Mouse (Mus musculus) intestine, embryonic 16.5 days (tissue): ENCODE data around the gene Maats1. TPM values are rescaled to one million over a fixed set of nuclear protein-coding genes. Genes with fewer than 3 reads are reported as not detected.

Experiments used
- ATAC-seq: fragments of 200-750 bp; cut with Nextera tagmentation; 2 replicates; pipeline ENCODE4 v1.8.0; 2017; ENCODE audit warnings: moderate TSS enrichment, moderate library complexity
- H3K27ac ChIP-seq: fragments of 300-500 bp; sonication (generic); 2 replicates; pipeline ENCODE4 v1.5.1; 2014; ENCODE audit warnings: mild to moderate bottlenecking, low read length
- H3K27me3 ChIP-seq: fragments of 300-500 bp; sonication (generic); replicated peaks from 2 replicates; pipeline ENCODE4 v1.6.1; 2014; ENCODE audit warnings: low read length, control low read depth, mixed read lengths; ENCODE audit not compliant: control insufficient read depth, insufficient read depth
- H3K36me3 ChIP-seq: fragments of 300-500 bp; sonication (generic); 2 replicates; pipeline ENCODE4 v1.6.1; 2014; ENCODE audit warnings: low read length, control low read depth; ENCODE audit not compliant: control insufficient read depth, insufficient read depth
- H3K4me1 ChIP-seq: fragments of 300-500 bp; sonication (generic); 2 replicates; pipeline ENCODE4 v1.6.1; 2014; ENCODE audit warnings: low read length, control low read depth, mixed read lengths; ENCODE audit not compliant: control insufficient read depth, insufficient read depth
- H3K4me2 ChIP-seq: fragments of 300-500 bp; sonication (generic); 2 replicates; pipeline ENCODE4 v1.6.1; 2014; ENCODE audit warnings: low read depth, low read length, control low read depth
- H3K4me3 ChIP-seq: fragments of 300-500 bp; sonication (generic); 2 replicates; pipeline ENCODE4 v1.5.1; 2014; ENCODE audit warnings: mild to moderate bottlenecking, low read length
- H3K9ac ChIP-seq: fragments of 300-500 bp; sonication (generic); 2 replicates; pipeline ENCODE4 v1.6.1; 2014; ENCODE audit warnings: low read depth, low read length
- H3K9me3 ChIP-seq: fragments of 300-500 bp; sonication (generic); 2 replicates; pipeline ENCODE4 v1.6.1; 2016; ENCODE audit warnings: low read length, control low read depth; ENCODE audit not compliant: control insufficient read depth
- WGBS: fragments of 180-500 bp; shearing (Covaris S2); extraction: QIAGEN DNeasy Blood & Tissue Kit; methylation state at CpG from one replicate; pipeline ENCODE4 v1.1.7; 2014; 5-methylcytosine and 5-hydroxymethylcytosine counted together
- polyA plus RNA-seq: library from polyadenylated mRNA; unstranded; fragments of >200 nt; fragmentation: Nextera tagmentation; extraction: Ambion mirVana; gene quantifications from 2 replicates; pipeline ENCODE4 v1.2.1, GENCODE M21; 2015

The Maats1 gene
- polyA plus RNA-seq, 1 experiment from 2014 or later = 0.18 TPM

DNA sequence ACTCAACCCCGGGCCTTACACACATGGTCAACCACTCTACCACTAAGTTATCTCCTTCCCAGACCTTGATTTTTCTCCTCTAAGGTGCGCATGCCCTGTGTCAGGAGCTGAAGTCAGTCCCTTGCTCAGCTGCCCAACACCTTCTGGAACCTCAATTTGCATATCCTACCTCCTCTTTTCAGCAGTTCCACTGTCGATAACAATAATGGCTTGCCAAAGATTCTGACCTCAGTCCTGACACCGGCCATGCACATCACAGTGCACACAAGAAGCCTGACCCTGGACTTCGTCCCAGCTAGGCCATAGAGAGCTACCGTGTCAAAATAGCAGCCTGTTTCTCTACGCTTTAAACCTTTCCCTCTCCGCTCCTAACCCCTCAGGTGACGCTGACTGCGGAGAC, 31.5 kb upstream of the Maats1 start:
- Histone ChIP-seq H3K4me2 (no peak overlapping the region), H3K4me3 (no peak overlapping the region), H3K27me3 (no peaks in the 10 kb centered on the region), H3K9ac (no peak overlapping the region), H3K27ac (no peak overlapping the region), H3K9me3 (no peaks in the 10 kb centered on the region), H3K36me3 (no peaks in the 10 kb centered on the region), H3K4me1 (0 out of 2 replicates have a peak, but pooled peaks cover 9% of the 10 kb centered on the region)
- ATAC-seq = no peak
- WGBS = 84% methylated on average over 10 of the region's 10 CpGs

DNA sequence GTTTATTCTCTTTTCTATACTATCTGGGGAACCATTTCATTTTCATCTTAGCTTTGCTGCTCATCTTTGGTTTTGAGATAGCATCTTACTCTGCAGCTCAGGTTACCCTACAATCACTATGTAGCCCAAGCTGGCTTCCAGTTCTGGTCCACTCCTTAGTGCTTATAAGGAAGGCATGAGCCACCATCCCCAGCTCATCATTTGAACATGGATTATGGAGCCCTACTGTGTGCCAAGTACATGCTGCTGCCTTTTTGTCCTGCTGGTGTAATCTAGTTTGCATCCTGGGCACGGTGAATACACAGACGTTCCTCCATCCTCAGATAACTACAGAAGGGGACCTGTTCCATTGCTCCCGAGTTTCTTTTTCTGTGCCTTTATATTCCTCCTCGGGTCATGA, 30.9 kb upstream of the Maats1 start:
- H3K9ac ChIP-seq = no peak overlapping the region
- H3K9me3 ChIP-seq = no peaks in the 10 kb centered on the region
- 80% methylated on average over 4 of the region's 4 CpGs for WGBS
- 0 out of 2 replicates have a peak, but pooled peaks cover 9% of the 10 kb centered on the region for H3K4me1 ChIP-seq
- no peaks in the 10 kb centered on the region for H3K27me3 ChIP-seq
- no peak overlapping the region for H3K4me3 ChIP-seq
- no peak overlapping the region for H3K27ac ChIP-seq
- H3K4me2 ChIP-seq = no peak overlapping the region
- H3K36me3 ChIP-seq = no peaks in the 10 kb centered on the region
- no peak for ATAC-seq

DNA sequence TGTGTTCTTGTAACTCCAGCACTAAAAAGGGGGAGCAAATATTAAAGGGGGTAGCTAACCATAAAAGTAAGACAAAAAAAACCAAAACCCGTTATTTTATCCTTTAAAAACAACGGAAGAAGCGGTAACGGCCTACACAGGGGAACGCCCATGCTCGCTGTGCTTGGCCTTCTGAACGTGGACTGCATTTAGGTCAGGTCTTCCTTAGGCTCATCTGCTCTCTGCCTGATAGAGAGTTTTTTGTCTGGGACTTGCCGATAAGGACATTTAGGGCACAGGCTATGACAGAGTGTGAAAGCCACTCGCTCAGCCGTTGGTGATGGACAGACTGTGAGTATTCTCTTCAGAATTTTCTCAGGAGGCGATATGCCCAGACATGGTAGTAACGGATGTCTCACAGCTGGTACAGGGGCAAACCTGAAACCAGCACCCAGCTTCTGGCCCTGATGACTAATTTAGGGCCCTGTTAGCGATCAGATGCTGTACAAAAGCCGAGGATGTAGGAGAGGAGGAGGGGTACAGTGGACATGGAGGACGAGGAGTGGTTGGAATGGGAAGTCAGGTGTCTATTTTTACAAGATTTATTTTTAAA, 29.9 kb upstream of the Maats1 start:
- ATAC-seq = peak; percentile 71
- H3K9ac ChIP-seq = no peak overlapping the region

DNA sequence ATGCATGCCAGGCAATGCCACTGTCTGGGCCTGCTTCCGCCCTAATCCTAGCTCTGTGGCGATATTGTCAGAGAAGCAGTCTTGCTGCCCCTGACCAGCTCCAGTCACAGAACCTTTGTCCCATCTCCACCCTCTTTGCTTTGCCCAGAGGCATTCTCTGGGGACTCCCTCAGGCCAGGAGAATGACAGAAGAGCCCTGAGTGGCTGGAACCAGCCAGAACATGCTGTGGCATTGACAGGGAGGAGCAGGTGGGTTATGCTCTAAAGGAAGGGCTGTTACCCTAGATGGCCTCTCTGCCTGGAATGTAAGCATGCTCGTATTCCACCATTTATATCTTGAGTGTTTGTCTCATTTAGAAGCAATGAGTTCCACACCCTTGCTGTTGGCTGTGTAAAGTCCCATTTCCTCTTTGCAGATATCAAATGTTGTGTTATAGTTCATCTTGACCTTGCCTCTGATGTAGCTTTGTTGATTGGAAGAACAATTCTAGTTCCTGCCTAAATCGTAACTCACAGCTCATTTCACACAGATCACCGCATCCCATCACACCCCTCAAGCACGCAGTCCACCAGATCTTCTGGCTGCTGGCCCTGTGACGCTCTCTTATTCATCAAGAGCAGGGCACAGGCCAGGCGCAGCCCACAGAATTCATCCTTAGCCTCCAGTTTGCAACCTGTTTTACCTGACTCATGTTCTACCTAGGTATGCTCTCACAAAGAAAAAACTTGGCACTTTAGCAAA, 28.9 kb upstream of the Maats1 start:
- Histone ChIP-seq H3K9ac (no peak overlapping the region), H3K27me3 (no peaks in the 10 kb centered on the region), H3K27ac (no peak overlapping the region), H3K9me3 (no peaks in the 10 kb centered on the region), H3K36me3 (no peaks in the 10 kb centered on the region), H3K4me3 (no peak overlapping the region), H3K4me2 (no peak overlapping the region), H3K4me1 (no peaks in the 10 kb centered on the region)
- WGBS = 78% methylated on average over 8 of the region's 8 CpGs
- no peak for ATAC-seq

More for the DNA sequence above, 29.9 kb upstream of the Maats1 start:
- H3K27ac ChIP-seq = no peak overlapping the region
- no peaks in the 10 kb centered on the region for H3K9me3 ChIP-seq
- no peak overlapping the region for H3K4me3 ChIP-seq
- WGBS = 91% methylated on average over 15 of the region's 15 CpGs
- H3K4me1 ChIP-seq = 0 out of 2 replicates have a peak, but pooled peaks cover 7% of the 10 kb centered on the region
- H3K4me2 ChIP-seq = no peak overlapping the region
- no peaks in the 10 kb centered on the region for H3K36me3 ChIP-seq
- no peaks in the 10 kb centered on the region for H3K27me3 ChIP-seq

DNA sequence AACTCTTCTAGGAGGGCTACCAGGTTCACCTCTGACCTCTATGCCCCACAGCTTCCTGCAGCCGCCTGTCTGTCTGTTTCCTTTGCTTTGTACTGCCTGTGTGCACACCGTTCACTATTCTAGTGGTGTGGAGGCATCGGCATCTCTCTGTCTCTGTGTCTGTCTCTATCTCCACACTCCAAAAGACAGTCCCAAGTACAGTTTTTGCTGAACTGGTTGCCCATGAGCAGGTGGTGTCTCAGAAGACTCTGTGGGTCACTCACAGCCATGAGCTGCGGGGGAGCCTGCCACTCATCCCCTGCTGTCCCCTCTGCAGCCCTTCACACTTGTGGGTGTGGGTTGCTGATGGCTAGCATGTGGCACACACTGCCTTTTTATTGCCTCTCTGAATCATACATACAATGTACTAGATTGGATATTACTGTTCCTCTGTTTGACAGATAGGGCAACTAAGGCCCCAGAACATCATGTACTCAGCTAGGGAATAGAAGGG, 28.1 kb upstream of the Maats1 start:
- no peak overlapping the region for H3K4me3 ChIP-seq
- no peaks in the 10 kb centered on the region for H3K9me3 ChIP-seq
- no peak overlapping the region for H3K9ac ChIP-seq
- H3K4me2 ChIP-seq = no peak overlapping the region
- no peak for ATAC-seq
- no peaks in the 10 kb centered on the region for H3K4me1 ChIP-seq
- no peak overlapping the region for H3K27ac ChIP-seq
- WGBS = 73% methylated on average over 4 of the region's 4 CpGs
- no peaks in the 10 kb centered on the region for H3K36me3 ChIP-seq
- no peaks in the 10 kb centered on the region for H3K27me3 ChIP-seq

DNA sequence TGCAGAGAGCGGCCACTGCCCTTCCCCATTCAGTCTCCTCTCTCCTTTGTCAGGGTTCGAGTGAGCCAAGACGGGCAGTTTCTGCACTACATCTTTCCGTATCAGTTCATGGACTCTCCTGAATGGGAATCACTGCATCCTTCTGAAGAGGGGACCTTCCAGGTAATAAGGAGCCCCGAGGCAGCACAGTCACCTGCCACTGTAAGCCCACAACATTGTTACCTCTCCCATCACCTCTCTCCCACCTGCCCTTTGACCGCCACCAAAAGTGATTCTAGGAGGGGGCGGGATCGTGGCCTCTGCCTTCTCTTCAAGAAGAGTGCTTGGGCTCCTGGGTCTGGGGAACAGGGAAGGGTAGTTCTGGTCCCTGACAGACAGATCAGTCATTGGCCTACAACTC, 27.5 kb upstream of the Maats1 start:
- no peak overlapping the region for H3K27ac ChIP-seq
- H3K9me3 ChIP-seq = no peaks in the 10 kb centered on the region
- no peak for ATAC-seq
- no peaks in the 10 kb centered on the region for H3K36me3 ChIP-seq
- WGBS = 87% methylated on average over 8 of the region's 8 CpGs
- no peak overlapping the region for H3K9ac ChIP-seq
- H3K4me2 ChIP-seq = no peak overlapping the region
- no peaks in the 10 kb centered on the region for H3K27me3 ChIP-seq
- no peak overlapping the region for H3K4me3 ChIP-seq
- no peaks in the 10 kb centered on the region for H3K4me1 ChIP-seq

DNA sequence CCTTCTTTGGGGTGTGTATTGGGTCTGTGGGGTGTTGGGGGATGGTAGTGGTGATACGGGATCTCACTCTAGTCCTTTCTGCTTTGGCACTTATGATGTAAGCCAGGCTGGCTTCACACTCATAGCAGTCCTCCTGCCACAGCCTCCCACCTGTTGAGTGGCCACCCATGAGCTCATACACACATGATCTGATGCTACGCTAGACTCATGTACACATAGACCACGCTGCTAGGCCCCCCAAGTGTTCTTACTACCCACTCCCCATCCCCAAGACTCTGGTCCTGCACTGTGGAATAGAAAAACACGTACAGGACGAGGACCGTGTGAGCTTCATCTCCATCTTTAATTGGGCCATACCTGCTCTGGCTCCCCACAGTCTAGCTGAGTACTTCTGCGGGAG, 27.1 kb upstream of the Maats1 start:
- no peaks in the 10 kb centered on the region for H3K27me3 ChIP-seq
- H3K4me2 ChIP-seq = no peak overlapping the region
- H3K27ac ChIP-seq = no peak overlapping the region
- H3K9me3 ChIP-seq = no peaks in the 10 kb centered on the region
- WGBS = 77% methylated on average over 7 of the region's 7 CpGs
- ATAC-seq = no peak
- H3K4me1 ChIP-seq = no peaks in the 10 kb centered on the region
- H3K9ac ChIP-seq = no peak overlapping the region
- no peak overlapping the region for H3K4me3 ChIP-seq
- H3K36me3 ChIP-seq = no peaks in the 10 kb centered on the region

DNA sequence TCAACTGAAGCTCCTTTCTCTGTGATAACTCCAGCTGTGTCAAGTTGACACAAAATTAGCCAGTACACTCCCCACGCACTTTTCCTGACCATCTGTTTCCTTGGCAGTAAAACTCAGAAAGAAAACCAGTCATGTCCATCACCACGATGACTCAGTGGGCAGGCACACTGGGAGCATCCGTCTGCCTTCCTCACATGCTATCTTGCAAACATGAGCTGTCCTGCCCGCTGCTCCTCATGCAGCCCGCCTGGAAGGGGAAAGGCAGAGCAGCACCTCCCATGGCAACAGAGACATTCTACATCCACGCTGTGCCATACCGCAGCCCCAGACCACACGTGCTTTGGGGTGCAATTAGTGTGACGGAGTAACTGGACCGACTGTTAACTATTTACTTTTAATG, 26.4 kb upstream of the Maats1 start:
- WGBS = 61% methylated on average over 10 of the region's 10 CpGs
- H3K9ac ChIP-seq = no peak overlapping the region
- no peaks in the 10 kb centered on the region for H3K9me3 ChIP-seq
- H3K36me3 ChIP-seq = no peaks in the 10 kb centered on the region
- H3K27me3 ChIP-seq = no peaks in the 10 kb centered on the region
- H3K27ac ChIP-seq = no peak overlapping the region
- no peak overlapping the region for H3K4me2 ChIP-seq
- no peaks in the 10 kb centered on the region for H3K4me1 ChIP-seq
- ATAC-seq = no peak
- no peak overlapping the region for H3K4me3 ChIP-seq

DNA sequence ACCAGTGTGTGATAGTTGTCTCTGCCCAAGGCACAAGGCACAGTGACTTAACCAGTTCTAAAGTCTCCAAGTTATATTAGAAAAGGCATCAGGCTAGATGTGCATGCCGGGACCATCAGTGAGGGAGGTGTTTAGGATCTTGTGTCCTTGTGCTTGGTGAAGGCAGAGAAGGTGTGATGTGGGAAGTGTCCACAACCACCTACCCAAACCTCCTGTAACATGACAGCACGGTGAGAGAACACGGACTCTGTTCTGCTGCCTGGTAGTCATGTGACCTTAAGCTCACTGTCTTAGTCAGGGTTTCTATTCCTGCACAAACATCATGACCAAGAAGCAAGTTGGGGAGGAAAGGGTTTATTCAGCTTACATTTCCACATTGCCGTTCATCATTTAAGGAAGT, 24.3 kb upstream of the Maats1 start:
- H3K27ac ChIP-seq = no peak overlapping the region
- no peaks in the 10 kb centered on the region for H3K36me3 ChIP-seq
- no peak for ATAC-seq
- H3K9ac ChIP-seq = no peak overlapping the region
- no peaks in the 10 kb centered on the region for H3K27me3 ChIP-seq
- no peak overlapping the region for H3K4me2 ChIP-seq
- no peak overlapping the region for H3K4me3 ChIP-seq
- WGBS = 87% methylated on average over 4 of the region's 4 CpGs
- H3K9me3 ChIP-seq = no peaks in the 10 kb centered on the region
- H3K4me1 ChIP-seq = peaks cover 11% of the 10 kb centered on the region
